ENCODE assay signal across 20 mouse cellular contexts in genomic region chr19:23788420-23789132, GRCm38 (mm10).
"Had no signal": no experiment of that assay in that cellular context is flagged by ENCODE, and none has a peak within 500 bp of the region (broad histone marks: within the 10 kb centered on the region; RNA-seq: fewer than 3 reads in every experiment).

No protein-coding gene starts in this region.

- ATAC-seq: lung, postnatal 0 days; midbrain, embryonic 13.5 days had no signal

- H3K4me1 ChIP-seq: liver, embryonic 13.5 days had no signal

- H3K4me2 ChIP-seq: kidney, embryonic 15.5 days; liver, embryonic 13.5 days; lung, embryonic 14.5 days; midbrain, embryonic 13.5 days had no signal

- H3K27me3 ChIP-seq: kidney, embryonic 15.5 days; liver, embryonic 13.5 days; midbrain, embryonic 13.5 days had no signal

- H3K9me3 ChIP-seq: kidney, embryonic 15.5 days; liver, embryonic 13.5 days; midbrain, embryonic 13.5 days had no signal

- H3K36me3 ChIP-seq: kidney, embryonic 15.5 days; liver, embryonic 13.5 days; midbrain, embryonic 13.5 days had no signal

- DNase-seq: kidney, adult 11 months; kidney, adult 8-10 months; kidney, postnatal 10 days; kidney, postnatal 36 days; layer of hippocampus, postnatal 36 days; liver, embryonic 13.5 days; lung, embryonic 14.5 days; right cerebral cortex, adult 18-20 months; right cerebral cortex, postnatal 14 days; right cerebral cortex, postnatal 4 days; thymus, adult 2 months; thymus, postnatal 14 days; thymus, postnatal 4 days had no signal

- H3K4me3 ChIP-seq: kidney, embryonic 15.5 days; left cerebral cortex, adult 2 months; liver, embryonic 13.5 days; midbrain, embryonic 13.5 days; myocyte had no signal

- H3K9ac ChIP-seq: kidney, embryonic 15.5 days; liver, embryonic 13.5 days; lung, embryonic 14.5 days; midbrain, embryonic 13.5 days had no signal

- H3K27ac ChIP-seq: kidney, embryonic 15.5 days; left cerebral cortex, adult 2 months; liver, embryonic 13.5 days; macrophage; stomach, postnatal 0 days had no signal
